Mouse (Mus musculus): ENCODE data around the gene Clns1a.

The Clns1a gene

DNA sequence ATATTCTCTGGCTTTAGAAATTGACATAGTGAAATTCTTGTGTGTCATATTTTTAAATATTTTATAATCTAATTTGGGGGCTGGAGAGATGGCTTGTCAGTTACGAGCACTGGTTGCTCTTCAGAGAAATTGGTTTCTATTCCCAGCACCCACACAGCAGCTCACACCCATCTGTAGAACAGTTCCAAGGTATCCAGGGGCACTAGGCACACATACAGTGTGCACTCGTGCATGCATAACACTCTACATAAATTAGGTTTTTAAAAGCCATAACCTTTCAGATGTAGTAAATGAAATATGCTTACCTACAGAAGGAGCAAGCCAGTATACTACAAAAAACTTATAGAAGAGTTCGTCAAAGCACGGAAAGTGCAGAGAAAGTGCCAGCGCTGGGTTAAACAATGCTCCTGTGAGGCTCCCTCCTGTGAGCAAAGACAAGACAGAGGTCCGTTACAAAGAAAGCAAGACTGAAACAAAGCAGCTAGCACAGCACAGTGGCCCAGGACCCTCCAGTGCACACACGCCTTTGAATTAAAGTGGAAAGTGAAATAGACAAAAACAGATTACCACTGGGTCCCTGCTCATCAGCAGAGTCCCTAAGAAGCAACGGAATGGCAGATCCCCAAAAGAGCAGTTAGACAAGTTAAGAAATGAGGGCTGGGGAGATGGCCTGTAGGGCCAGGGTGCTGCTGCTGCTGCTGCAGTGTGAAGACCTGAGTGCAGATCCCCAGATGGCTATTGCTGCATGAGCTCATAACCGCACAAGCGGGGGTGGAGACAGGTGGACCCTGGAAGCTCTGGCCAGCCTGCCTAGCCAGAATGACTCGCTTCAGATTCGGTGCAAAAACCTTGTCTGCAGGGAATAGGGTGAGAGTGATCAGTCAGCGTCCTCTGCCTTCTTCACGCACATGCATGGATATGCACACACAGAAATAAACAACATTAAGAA lies 32.5 kb downstream of the Clns1a start:
- DNase-seq (ENCODE audit: low spot score) = no peak

DNA sequence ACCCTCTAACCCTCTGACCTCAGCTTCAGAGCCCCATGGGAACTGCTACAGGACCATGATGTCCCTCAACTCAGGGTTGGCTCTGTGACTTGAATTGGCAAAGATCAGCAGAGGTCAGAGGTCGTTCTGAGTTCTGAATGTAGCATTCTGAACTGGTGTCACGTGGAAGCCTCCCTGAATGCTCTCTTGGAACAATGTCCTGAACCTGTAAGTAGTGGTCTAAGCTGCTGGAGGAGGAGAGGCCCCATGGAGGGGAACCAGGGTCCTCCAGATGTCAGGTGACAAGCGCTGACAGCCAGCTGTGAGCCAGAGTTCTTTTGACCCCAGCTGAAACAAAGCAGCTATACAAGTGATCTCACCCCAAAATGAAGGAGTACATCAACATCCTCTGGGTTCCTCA lies 34.0 kb downstream of the Clns1a start:
- no peak for DNase-seq (ENCODE audit: low spot score)

DNA sequence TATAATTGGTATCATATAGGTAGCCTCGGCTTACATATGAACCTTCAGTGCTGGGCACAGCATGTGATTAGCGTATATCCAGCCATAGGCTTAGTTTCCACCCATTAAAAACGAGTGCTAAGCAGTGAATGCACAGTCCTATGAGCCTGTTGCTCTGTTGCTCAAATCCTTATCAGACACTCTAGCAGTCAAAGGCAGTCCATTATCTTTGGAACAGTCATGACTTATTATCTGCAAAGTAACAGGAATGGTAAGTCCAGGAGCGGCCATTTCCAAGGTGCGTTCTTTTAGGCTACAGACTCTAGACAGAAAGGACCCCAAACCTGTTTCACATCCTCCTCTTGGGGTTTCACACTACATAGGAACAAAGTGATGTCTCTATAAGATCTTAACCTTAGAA lies 37.2 kb downstream of the Clns1a start:
- no peak for DNase-seq (ENCODE audit: low spot score)

DNA sequence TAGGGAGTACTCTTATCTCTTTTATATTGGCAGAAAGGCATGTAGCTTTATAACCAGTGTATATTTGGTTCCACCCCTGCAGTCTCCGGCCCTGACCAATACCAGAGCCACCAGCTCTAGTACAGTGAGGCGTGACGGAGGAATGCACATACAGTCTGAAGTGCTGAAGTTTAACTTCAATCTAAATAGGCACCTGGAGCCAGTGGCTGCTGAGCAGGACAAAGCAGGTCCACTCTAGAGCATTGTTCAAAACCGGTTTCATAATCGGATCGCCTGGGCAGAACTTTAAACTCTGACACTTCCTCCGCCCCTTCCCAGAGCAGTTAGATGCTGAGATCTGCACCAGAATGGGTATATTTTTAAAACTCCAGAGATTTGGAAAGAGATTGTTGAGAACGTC lies 38.6 kb downstream of the Clns1a start:
- DNase-seq (ENCODE audit: low spot score) = no peak

DNA sequence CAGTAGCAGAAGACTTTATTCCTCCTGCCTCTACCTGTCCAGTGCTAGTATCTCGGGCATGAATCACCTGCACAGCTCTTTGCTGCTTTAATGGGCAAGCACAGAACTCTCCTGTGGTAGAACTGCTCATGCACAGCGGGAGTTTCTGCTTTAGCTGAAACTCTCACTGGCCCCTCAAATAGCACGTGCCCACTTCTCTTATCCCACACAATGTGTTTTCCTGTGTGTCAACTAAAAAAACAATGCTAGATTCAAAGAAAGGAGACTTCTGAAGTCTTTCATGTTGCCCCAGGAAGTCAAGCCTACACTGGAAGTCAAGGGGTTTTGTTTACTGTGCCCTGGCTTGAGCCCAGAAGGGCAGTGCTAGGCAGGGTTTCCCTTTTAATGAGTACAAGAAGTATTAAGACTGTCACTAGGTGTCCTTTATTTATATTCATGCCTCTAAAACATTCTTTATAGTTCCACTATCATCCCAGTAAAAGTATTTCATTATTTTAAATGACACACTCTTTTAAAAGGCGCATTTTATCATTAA lies 39.5 kb downstream of the Clns1a start:
- no peak for DNase-seq (ENCODE audit: low spot score)

DNA sequence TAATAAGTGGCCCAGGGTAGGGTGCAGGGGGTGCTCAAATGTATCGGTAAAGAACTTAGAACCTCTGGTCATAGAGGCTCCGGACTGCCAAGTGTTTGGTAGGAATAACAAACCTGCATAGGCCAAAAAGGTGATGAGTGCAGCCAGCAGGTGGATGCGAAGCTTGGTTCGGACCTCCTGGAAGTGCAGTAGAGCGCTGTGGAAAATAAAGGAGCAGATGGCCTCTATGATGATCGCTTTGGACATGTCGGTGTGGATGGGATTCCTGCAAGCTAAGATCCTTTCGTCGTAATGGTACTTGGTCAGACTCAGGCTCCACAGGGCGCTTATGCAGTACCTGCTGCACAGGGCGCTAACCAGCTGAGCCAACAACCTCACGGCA lies 40.8 kb downstream of the Clns1a start:
- DNase-seq (ENCODE audit: low spot score) = no peak

DNA sequence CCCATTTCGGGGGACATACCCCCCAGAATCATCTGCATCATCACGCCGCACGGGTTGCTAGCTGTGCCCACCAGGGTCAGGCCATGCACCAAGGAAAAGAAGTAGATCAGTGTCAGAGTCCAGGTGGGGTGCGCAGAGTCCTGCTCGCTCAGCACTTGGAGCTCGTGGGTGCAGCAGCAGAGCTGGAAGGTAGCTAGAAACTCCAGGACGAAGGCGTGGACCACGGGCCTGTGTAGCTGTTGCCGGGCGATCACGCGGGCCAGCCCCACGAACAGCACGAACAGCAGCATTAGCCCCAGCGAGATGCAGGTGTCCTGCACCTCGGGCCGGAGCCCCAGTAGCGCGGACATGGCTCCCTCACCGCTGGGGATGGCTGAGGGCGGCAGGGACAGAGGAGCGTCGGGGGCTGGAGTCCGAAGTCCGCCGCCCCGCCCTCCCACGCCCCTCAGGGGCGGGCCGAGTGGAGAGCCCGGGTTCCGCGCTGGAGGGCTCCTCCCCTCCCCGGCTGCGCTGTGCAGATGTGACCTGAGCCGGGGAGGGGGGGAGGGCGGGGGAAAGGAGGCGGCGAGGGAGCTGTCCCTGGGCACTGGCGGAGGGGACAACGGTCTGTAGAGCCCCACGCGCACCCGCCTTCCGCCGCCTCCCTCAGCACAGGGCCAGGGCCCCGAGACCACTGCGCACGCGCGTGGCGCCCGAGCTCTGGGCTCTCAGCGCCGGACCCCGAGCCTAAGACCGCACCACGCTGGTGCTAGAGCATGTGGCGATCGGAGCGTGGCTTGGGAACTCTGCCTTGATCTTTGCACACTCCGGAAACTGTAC lies 41.4 kb downstream of the Clns1a start, which contains the start of gene Aqp11:
TSS of gene Aqp11 (minus strand) at position 652 of the 819 bp plus-strand sequence.
- DNase-seq (ENCODE audit: low spot score) = peak; percentile 66

DNA sequence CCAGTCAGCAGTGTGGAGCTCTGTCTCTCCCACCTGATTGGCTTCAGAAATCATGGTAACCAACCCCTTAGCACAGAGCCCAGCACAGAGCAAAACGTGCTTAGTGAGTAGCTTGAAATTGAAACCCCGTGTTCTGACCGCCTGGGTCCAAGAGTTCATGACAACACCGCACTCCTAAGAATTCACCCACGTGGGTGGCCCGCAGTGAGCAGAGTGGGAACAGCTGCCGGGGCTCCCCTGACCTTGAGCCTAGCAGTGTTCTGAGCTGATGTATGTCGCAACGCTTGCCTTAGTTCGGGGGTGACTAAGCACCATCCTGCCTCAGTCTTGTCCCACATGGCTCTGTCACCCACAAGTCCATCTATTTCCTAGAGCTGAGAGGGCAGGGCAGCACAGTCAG lies 44.5 kb downstream of the Clns1a start:
- no peak for DNase-seq (ENCODE audit: low spot score)

DNA sequence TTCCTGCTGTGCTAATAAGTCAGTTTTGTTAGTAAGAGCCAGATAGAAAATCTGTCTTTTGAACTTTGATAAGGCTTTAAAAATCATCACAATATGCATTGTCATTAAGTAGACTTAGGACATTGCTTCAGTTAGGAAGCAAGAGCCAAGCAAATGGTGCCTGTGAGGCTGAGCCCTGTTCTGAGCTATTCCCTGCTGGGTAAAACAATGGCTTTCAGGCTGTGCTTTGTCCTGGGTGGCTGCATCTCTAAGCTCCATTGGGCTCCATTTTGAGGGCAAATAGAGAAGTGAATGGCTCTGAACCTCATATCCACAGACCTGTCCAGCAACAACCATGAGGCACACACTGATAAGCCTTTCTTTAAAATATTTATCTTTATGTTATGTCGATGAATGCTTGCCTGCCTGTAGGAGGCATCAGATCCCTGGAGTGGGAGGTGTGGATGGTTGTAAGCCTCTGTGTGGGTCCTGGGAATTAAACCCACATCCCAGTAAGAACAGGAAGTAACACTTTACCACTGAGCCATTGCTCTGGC lies 45.4 kb downstream of the Clns1a start:
- DNase-seq (ENCODE audit: low spot score) = no peak

DNA sequence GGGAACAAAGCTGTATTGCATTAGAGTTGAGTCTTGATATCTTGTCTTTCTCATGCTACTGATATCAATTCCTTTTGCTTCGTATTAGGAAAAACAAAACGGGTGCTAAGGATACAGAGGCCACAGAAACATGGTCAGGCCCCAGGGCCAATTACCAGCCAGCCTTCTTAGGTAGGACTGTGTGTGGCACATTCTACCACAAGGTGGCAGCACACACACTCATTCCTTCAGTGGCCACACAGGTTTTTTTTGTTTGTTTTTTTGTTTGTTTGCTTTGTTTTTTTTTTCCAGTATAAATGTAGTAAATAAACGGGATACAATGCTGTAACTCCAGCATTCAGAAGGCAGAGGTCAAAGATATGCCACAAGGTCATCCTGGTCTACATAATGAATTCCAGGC lies 48.9 kb downstream of the Clns1a start:
- DNase-seq (ENCODE audit: low spot score) = peak; percentile 22

DNA sequence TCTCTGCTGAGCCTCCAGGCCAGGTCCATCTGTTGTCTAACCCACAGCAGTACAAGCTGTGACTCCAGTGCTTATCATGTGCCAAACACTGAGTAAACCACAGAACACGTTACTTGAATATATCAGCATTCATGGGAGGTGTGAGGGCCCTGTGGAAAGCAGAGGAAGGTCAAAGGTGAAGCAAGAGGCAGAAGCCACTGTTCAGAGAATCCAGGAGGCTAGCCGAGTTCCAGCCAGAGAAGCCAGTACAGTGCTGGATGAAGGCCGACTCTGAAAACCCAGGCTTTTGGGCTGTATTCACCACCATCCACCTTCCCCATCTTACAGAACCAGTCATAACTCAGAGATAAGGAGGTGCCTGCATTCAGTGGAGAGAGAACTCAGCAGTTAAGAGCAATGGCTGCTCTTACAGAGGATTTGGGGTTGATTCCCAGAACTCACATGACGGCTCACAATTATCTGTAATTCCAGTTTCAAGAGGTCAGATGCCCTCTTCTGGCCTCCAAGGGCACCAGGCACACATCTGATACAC lies 50.8 kb downstream of the Clns1a start:
- no peak for DNase-seq (ENCODE audit: low spot score)

DNA sequence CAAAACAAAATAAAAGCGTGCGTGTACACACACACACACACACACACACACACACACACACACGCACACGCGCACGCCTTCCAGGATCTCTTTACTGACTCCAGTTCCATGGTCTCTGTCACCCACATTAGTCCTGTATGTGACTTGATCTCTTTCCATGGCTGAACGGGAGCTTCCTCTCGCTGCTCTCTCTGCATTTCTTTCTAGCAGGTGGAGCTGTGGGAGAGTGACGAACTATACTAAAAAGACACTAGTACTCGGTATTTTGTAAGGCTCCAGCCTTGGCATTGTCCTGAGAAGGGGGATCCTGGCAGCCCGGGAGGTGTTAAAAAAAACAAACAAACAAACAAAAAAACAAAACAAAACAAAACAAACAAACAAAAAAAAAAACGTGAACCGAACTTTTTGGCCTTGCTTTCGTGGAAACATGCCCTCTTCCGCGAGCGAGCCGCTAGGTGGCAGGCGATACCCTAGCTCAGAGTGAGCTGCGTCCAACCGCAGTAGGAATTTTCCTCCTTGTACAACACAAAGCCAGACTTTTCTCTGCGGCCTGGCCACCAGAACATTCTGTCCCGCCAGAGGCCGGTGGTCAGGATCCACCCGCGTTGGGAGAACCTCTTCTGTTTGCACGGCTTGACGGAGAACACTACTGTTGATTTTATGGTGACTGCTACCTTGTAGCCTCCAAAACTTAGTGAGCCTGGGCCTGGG lies 51.5 kb downstream of the Clns1a start:
- DNase-seq (ENCODE audit: low spot score) = peak; percentile 66

DNA sequence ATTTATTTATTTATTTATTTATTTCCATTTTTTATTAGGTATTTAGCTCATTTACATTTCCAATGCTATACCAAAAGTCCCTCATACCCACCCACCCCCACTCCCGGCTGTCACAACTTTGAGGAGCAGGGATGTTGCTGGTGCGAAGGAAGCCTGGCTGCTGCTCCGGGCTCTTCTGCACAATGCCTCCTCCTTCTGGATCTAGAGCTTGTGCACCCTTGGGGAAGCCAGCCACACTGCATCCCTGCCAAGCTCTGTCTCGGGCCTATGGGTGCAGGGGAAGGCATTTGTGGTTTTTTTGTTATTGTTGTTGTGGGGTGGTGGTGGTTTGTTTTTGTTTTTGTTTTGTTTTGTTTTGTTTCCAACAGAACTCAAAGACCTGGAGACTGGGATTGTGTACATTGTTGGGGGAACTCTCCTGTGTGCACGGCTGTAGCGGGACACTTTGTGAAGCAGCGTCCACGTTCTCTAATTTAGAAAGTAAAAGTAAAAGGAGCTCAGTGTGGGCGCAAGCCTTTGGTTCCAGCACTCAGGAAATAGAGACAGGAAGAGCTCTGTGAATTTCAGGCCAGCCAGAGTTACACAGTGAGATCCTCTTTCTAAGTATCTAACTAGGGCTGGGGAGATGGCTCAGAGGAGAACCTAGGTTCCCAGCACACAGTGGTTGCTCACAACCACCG lies 52.2 kb downstream of the Clns1a start:
- DNase-seq (ENCODE audit: low spot score) = no peak

DNA sequence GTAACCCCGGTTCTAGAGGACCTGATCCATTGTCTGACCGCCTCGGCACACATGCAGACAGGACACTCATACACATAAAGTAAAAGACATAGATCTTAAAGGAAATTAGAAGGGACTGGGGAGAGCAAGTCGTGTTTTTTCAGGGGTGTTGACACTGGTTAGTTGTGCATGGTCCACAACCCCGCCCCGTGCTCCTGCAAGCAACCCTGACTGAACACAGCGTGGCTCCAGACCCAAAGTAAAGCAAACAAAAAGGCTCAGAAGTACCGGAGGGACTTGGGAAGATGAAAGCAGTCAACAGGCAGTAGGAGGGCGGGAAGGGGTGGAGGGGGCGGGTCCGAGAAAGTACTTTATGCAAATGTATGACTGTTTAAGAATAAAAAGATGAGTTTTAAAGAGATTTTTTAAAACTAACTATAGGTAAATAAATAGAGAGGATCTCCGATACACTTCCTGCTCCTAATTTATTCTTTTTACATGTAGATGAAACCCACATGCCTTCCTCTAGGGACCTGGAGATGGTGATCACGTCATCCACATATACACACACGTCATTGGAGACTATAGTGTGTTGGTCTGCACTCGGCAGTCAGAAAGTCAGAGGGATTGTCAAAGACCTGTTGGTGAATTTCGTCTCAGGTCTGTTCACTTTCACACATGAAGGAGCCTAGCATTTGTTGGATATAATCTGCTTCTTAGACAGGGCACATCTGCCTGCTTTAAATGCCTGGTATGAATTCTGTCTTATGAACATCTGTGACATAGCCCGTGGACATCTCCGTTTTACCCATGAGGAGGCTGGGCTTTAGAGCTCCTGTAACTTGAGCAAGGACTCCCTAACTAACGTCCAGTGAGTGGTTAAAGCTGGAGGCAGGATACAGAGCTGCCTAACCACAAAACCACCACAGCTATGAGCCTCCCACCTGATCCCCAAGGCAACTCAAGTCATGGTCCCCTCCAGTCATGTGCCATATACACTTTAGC lies 53.1 kb downstream of the Clns1a start:
- no peak for DNase-seq (ENCODE audit: low spot score)

DNA sequence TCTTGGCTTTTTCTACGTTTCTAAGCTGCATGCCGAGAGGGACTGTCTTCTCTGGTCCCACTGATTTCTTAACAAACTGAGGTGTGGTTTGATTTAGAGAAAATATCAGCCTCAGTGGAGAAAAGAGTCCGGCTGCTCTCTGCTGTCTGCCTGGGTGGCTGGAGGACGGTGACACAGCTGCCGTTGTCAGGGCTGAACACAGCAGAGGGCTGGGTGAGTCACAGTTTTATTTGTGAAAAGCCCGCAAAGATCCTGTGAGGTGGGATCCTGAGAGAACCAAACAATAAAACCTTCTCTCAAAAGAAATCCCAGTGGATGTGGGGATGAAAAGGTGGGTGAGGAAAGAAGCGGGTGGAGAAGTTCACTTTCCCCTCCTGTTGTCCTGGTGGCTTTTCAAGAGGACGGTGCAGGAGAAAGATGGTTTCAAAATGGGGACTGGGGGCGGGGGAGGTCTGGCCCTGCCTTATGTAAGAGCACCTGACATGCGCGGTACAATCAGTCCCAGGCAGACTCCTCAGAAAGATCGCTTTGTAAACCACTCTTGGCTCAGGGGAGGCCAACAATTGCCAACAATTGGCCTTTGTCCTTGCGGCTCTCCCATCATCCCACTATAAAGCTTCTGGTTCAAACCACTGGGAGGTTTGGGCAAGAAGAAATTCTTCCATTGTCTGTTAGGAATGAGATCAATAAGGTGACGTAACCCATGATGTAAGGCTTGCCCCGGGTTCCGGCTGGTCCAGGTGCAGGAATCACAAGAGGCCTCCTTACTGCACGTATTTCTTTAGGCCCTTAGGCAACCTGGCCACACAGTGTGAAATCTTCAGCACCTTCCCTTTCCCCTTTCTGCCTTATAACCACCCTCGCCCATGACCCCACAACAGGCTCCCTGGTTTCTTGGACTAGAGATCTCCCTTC lies 60.8 kb downstream of the Clns1a start:
- no peak for DNase-seq (ENCODE audit: low spot score)

DNA sequence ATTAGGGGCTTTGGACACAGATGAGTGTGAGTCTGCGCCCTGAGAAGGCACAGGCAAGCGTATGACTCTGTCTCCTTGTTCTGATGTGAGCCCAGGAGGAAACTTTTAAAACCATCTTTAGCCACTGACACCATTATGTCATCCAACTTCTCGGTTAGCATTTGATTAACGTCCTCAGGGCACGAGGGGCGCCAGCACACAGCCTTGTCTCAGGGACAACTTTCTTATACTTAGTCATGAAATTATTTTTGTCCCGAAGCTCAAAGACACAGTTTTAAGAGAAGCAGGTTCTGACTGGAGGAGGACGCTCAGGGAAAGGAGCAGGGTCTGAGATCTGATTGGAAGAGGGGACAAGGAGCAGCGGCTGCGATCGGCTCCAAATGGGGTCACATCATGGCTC lies 68.2 kb downstream of the Clns1a start:
- DNase-seq (ENCODE audit: low spot score) = no peak

DNA sequence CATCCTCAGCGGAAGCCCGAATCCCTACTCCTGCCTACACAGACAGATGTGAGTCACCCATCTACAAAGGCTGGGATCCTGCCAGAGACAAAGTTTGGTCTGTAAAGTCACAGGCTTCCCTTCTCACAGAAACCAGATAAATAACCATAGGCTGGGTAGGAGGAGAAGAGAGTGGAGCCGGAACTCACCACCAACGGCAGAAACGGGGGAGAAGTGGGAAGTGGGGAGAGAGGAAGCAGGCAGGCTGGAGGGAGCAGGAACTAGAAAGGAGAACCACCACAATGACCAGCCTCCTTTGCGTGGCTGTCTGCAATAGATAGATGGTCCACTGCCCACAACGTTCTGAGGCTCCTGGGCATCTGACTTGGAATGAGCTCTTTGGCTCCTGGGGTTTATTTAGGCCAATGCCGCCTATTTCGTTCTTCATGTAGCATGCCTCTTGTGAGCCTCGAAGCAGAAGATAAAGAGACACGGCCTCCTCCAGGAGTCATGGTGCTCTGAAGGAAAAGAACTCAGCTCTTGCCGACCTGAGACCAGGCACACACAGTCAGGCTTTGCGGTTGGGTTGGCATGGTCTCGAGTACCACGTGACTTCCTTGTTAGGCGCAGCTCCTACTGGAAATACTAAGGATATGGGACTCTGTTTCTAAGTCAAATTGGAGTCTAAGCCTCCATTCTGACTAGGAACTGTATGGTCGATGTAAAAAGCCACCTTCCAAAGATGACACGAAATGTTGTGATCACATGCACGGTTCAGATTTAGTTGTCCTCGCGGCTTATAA lies 68.9 kb downstream of the Clns1a start:
- DNase-seq (ENCODE audit: low spot score) = no peak

DNA sequence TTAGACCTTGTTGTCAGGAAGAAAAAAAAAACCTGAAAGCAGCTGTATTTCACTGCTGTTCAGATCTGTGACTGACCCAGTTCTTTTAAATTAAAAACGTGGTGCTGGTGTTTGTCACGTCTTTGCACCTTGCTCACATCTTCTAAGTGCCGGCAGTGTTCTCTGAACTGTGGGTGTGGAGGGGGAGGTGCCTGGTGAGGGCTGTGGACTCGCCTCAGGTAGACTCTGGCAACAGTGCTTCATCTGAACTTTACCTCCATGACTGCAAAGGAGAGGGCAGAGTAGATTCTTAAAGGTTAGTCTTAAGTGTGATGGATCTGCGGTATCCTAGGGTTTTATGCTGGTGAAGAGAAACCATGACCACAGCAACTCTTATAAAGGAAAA lies 69.5 kb downstream of the Clns1a start:
- no peak for DNase-seq (ENCODE audit: low spot score)

Measured in ovary, postnatal 14 days (tissue).